Mouse (Mus musculus) G1E-ER4 (cell line): Measurements from ENCODE around the gene Arpc5. TPM values are rescaled to one million over a fixed set of nuclear protein-coding genes. Genes with fewer than 3 reads are reported as not detected.

Experiments
- GATA1 ChIP-seq: IDR thresholded peaks from one replicate; pipeline ENCODE4 v1.8.0; 2012; ENCODE audit warnings: low read length, inconsistent platforms
- polyA plus RNA-seq: library from polyadenylated mRNA; stranded (reverse); fragments of >175 nt; gene quantifications from 2 replicates; pipeline ENCODE4 v1.2.3, GENCODE M21; 2012

The Arpc5 gene
- polyA plus RNA-seq, 1 experiment = 329 TPM

DNA sequence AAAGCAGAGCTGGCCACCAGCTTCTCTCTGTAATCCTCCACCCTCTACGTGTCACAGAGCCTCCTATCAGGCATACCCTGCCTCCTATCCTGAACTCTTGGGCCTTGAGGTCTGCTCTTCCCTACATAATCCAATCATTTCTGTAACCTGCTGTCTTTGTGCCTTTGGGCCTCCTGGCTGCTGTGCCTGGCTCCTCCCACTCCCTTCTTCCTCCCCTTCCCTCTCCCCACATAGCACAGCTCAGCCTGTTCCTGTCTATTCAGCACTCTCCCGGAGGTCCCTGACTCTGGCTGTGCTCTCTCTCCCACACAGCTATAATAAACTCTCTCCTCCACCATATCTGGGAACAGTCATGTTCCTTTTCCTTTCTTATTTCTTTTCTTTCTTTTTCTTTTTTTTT lies 33.6 kb downstream of the Arpc5 start, which contains the start of gene Ncf2:
Gene Ncf2, plus strand, starts transcription at position 298 of the 400 bp plus-strand sequence.
- no peak for TF ChIP-seq GATA1

DNA sequence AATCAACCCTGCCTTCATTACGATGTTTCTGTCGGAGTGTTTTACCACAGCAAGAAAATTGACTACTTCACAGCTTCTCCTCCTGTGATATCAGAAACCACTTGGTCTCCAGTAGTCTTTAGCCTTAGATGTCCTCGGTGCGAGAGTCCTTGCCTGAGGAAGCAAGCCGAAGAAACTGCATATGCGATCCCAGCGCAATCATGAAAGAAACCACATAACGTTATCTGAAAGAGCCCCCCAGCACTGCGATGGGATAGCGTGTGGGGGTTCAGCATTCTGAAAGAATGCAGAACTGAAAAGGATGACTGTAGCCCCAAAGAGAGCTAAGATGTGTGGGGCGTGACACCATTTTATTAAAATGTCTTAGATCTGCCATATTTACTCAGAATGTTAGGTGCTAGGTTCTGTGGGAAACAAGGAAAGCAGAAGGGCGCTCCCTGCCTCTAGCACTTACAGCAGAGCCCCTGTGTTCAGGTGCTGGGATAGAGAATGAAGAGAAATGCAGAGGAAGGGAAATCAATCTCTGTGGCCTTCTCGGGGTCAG lies 34.4 kb downstream of the Arpc5 start:
- TF ChIP-seq GATA1 = no peak

DNA sequence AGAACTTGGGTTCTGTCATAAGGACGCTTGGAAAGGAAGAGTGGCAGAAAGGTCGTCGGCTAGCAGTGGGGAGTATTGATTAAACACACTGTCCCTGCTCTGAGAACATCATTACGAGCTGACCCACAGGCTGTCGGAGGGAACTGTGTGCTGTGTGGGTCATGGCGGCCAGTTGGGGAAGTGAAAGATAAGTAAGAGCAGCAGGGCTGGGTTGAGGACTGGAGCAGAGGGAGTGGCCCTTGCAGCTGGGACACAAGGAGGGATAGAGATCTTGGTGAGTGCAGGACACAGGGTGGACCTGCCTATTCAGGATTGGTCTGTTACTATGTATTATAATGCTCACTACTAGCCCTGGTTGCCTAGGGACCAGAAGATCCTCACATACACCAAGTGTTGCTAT lies 38.6 kb downstream of the Arpc5 start:
- TF ChIP-seq GATA1 = no peak

DNA sequence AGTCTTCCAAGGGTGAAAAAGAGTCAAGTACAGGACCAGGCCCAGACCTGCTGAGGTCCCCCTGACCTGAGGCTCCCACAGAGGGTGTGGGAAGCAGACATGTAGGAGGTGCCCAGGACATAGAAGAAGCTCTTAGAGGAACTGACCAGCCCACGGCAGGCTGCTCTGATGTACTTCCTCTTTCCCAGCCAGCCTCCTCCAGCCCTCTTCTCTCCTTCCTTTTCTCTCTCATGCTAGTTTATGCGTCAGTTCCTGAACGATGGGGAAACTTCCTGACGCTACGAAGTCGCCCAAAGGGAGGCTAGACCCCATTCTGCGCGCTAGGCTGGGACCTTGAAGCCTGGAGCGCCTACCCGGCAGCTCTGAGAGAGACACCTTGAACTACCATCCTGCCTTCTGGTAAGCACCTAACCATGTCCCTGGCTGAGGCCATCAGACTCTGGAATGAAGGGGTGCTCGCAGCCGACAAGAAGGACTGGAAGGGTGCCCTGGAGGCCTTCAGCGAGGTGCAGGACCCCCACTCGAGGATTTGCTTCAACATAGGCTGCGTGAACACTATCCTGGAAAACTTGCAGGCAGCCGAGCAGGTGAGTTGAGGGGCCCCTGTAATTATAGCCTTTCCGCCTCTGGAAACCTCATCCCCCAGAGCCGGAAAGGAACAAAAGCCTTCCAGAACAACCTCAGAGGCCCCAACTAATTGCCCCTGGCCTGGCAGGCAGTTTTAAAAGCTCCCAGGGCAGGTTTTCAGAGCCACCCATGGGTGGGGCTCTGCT lies 41.5 kb downstream of the Arpc5 start:
- no peak for TF ChIP-seq GATA1

DNA sequence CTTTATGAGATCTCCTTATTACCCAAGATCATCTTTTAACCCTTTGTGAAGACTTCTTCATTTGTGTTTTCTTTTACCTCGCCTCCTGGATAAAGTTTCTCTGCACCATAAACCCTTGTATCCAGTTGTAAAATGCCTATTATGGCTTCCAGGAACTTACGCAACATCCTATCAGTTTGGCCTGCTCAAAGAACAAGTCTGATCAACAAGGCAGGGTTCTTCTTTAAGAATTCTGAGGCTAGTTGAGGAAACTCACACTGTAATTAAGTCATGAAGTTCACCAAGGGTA lies 42.0 kb downstream of the Arpc5 start:
- no peak for TF ChIP-seq GATA1

DNA sequence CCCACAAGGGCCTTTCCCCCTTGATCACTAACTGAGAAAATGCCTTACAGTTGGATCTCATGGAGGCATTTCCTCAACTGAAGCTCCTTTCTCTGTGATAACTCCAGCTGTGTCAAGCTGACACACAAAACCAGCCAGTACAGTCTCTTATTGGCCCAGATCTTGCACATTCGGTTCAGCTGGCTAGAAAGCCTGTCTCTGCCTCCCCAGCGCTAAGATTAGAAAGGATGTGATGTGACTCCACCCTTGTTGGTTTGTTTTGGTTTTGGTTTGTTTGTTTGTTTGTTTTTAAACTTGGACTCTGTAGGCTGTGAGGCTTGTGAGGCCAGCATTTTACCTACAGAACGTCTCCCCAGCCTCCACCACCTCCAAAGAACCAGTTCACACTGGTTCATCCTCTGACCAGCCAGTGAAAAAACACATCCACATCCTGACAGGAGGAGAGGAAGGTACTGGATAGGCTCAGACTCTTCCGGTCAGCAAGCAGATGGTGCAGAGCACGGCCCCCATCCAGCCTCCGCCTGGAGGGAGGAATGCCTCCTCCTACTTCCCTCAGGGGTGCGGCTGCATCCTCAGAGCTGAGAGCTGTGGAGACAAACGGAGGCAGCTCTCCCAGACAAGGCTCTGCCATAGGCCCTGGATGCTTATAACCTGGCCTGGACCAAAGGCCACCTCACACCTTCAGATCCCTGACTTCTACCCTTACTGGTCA lies 43.4 kb downstream of the Arpc5 start:
- TF ChIP-seq GATA1 = no peak

DNA sequence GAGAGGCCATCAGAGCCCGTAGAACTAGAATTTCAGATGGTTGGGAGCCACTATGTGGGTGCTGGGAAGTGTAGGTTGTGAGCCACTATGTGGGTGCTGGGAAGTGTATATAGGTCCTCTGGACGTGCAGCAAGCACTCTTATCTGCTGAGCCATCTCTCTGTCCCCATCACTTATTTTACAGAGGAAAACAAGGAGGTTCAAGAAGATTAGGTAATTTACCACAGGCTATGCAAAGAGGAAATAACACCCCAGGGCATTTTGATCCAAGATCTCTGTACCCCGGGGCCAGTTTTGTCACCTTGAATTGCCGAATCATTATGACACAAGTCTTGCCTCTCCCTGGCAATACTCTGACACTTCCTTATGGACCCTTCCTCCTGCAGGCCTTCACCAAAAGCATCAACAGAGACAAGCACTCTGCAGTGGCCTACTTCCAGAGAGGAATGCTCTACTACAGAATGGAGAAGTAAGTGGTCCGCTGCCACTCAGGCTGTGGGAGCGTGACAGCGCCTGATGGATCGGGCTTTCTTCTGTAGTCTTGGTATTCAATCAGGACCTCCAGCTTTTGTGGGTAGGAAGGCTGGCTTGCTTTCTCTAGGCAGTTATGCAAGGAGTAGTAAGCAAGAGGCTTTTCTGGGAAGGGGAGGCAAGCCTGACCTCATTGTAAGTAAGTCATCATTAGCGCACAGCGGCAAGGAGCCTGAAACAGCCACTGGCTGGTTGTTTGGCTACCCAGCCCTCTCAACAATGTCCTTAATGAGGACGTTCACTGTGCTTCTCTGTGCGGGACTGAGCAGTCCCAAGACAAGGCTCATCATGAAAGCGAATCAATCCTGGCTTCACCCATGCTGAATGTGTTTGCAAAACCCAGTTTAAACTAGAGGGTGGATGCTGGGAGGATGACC lies 44.4 kb downstream of the Arpc5 start:
- TF ChIP-seq GATA1 = no peak

DNA sequence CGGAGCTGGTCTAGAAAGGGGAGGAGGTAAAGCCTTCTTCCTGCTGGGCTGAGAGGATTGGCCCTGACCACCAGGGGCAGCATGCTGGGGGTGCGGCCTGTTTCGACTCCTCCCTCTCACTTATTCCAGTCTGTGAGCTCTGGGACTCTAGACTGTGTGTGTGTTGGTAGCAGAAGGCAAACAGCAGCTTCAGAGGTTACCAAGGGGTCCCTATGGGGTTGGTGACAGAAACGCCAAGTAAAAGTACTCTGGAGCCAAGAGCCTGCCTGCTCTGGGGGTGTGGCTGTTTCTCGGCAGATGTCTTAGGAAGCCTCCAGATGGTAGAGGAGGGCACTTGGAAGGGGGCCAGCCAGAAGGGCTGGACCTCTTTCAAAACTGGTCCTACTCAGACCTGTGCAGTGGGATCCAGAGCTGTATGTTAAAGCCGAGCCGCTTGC lies 48.9 kb downstream of the Arpc5 start:
- no peak for TF ChIP-seq GATA1

DNA sequence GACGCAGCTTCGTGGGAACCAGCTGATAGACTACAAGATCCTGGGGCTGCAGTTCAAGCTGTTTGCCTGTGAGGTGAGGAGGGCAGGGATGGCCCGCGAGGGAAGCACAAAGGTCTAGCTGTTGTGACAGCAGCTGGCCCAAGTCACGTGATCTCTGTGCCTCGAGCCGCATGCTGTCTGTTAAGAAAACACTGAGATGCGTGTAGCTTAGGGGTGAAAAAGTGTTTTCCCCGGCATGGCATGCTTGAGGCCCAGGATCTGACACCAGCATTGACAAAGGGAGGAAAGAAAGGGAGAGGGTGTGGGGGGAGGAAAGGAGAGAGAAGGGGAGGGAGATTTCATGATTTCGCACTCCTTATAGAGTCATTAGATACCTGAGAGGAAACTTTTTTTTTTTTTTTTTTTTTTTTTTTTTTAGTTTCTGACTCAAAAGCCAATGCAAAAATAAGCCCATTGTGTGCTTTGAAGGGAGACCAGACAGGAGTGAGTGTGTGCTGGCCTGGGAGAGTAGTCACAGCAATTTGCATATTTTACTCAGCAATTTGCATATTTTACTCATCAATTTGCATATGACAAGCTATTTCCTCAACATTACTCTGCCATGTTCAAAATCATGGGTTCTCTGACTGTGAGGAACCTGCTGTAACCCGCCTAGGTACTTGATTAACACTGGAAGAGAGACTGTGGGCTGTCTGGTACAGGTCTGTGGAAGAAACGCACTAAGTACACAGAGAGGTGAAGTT lies 50.9 kb downstream of the Arpc5 start:
- TF ChIP-seq GATA1 = no peak

DNA sequence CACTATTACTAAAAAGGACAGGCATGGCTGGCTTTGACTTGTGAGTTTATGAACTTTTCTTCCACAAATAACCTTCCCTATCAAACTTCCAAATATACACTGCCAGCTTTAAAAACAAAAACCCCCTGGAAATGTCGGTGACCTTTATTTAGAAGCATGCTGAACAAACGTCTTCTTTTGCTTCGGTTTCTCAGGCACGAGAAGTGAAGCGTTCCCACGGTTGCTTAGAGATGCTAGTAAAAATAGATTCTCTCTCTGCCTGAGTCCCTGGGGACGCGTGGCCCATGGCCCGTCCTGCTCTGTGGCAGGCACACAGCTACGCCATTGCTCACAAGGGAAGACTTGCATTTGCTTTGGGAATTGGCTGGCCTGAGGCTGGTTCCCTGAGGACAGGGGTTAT lies 51.5 kb downstream of the Arpc5 start:
- no peak for TF ChIP-seq GATA1

DNA sequence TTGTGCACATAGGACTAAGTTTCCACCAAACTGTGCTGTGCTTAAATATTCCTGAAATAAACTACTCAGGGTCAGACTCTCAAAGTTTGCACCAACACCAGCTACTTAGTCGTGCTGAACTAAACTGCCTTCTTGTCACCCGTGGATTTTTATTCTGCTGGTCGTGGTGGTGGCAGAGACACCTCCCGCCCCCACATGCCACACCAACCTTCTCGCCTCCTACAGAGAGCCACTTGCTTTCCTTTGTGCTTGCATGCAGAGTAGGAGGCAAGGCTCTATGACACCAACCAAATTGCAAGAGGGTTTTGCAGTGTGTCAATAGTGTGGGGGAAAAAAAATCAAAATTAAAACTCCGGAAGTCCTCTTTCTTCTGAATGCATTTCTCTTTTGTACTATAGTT lies 53.2 kb downstream of the Arpc5 start:
- no peak for TF ChIP-seq GATA1

DNA sequence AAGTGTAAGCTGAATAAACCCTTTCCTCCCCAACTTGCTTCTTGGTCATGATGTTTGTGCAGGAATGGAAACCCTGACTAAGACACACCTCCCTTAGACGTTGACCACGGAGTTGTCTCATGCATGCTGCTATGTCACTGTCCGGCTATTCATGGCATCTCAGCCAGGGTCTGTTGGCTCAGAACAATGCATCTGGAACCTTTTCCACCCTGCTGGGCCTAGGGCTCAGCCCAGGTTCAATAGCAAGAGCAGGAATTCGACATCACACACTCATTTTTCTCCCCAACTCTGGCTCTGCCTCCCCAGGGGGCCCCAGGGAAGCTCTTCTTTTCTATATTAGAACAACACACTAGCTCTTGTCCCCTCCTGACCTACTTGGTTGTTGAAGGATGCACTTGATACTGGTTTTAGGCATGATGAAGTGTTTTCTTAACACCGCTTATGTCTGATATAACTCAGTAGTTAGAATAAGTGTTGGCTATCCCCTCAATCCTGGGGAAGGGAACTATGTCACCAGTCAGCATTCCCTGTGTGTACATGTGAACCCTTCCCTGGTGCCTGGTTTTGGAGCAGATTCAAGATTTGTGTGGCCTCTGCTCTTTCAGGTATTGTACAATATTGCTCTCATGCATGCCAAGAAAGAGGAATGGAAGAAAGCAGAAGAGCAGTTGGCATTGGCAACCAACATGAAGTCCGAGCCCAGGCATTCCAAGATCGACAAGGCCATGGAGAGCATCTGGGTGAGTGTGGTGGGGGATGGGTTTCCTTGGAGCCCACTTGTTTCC lies 54.8 kb downstream of the Arpc5 start:
- no peak for TF ChIP-seq GATA1

DNA sequence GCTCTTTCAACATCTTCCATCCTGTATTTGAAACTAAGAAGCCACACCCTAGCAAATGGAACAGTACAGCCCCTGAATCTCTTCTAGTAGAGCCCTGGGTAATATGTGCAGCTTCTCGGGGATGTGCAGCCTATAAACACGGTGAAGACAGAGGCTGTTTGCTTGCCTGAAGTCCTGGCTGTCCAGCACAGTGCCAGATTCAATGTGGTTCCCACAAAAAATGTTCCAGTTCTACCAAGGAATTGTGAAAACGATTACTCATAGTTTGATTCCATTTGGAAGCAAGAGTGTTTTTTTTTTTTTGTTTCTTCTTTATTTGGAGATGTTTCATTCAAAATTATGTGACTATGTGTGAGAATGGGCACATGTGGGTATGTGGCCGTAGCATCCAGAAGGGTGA lies 55.4 kb downstream of the Arpc5 start:
- TF ChIP-seq GATA1 = no peak

DNA sequence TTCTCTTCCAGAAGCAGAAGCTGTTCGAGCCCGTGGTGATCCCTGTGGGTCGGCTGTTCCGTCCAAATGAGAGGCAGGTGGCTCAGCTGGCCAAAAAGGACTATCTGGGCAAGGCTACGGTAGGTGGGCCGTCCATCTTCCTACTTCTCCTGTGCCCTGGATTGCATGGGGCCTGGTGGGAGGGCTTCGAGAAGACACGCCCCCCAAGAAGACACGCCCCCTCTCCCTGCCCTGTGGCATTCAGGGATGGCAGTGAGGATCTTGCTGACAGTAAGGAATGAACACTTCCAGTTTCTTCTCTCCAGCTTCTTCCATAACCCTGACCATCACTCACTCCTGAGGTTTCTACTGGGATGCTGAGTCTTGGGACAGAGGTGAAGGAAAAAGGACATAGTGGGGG lies 57.9 kb downstream of the Arpc5 start:
- no peak for TF ChIP-seq GATA1

Other genes with a start within 250 kb of the Arpc5 start
- not detected in 2 replicates for gene Apobec4, start 16.0 kb upstream of the Arpc5 start, polyA plus RNA-seq
- 0.18 and 0.21 TPM in 2 replicates for gene Rgl1, start 191 bp upstream of the Arpc5 start, polyA plus RNA-seq
- gene Ncf2, start 33.7 kb downstream of the Arpc5 start, polyA plus RNA-seq = 0.15 and 0.23 TPM in 2 replicates
- 5.5 and 13.3 TPM in 2 replicates for gene Smg7, start 136.1 kb downstream of the Arpc5 start, polyA plus RNA-seq
- gene Nmnat2, start 188.5 kb downstream of the Arpc5 start, polyA plus RNA-seq = not detected in 2 replicates